Mouse (Mus musculus) neural tube, embryonic 11.5 days (tissue): ENCODE measurements around the gene Gpi1. TPM values are rescaled to one million over a fixed set of nuclear protein-coding genes. Genes with fewer than 3 reads are reported as not detected.
"Not testable (repeated sequence)": the region's sequence is repeated elsewhere in the genome, so short reads cannot be mapped to it uniquely, and the experiment has no call there.

ENCODE experiments used
- ATAC-seq: fragments of 200-750 bp; cut with Nextera tagmentation; 2 replicates; pipeline ENCODE4 v1.8.0; 2017; ENCODE audit warnings: moderate number of reproducible peaks, mild to moderate bottlenecking, moderate TSS enrichment, moderate library complexity; ENCODE audit not compliant: insufficient read depth, low FRiP score, low TSS enrichment
- DNase-seq: peaks from one replicate; pipeline ENCODE4 v3.0.0-alpha.2; 2015; ENCODE audit warnings: low spot score
- H3K27ac ChIP-seq: fragments of 300-500 bp; sonication (generic); 2 replicates; pipeline ENCODE4 v1.5.1; 2014; ENCODE audit warnings: low read depth, mild to moderate bottlenecking, low read length
- H3K27me3 ChIP-seq: fragments of 300-500 bp; sonication (generic); 2 replicates; pipeline ENCODE4 v1.6.1; 2014; ENCODE audit warnings: mild to moderate bottlenecking, low read length, mixed read lengths; ENCODE audit not compliant: control insufficient read depth, insufficient read depth
- H3K36me3 ChIP-seq: fragments of 300-500 bp; sonication (generic); 2 replicates; pipeline ENCODE4 v1.6.1; 2014; ENCODE audit warnings: mild to moderate bottlenecking, low read length, moderate library complexity, mixed read lengths; ENCODE audit not compliant: control insufficient read depth, insufficient read depth
- H3K4me1 ChIP-seq: fragments of 300-500 bp; sonication (generic); 2 replicates; pipeline ENCODE4 v1.6.1; 2014; ENCODE audit warnings: low read length, mixed read lengths; ENCODE audit not compliant: control insufficient read depth, insufficient read depth
- H3K4me2 ChIP-seq: fragments of 300-500 bp; sonication (generic); 2 replicates; pipeline ENCODE4 v1.6.1; 2014; ENCODE audit warnings: low read depth, mild to moderate bottlenecking, moderate library complexity
- H3K4me3 ChIP-seq: fragments of 300-500 bp; sonication (generic); 2 replicates; pipeline ENCODE4 v1.5.1; 2014; ENCODE audit warnings: low read depth, low read length
- H3K9ac ChIP-seq: fragments of 300-500 bp; sonication (generic); 2 replicates; pipeline ENCODE4 v1.6.1; 2014; ENCODE audit warnings: mild to moderate bottlenecking, low read length
- H3K9me3 ChIP-seq: fragments of 300-500 bp; sonication (generic); 2 replicates; pipeline ENCODE4 v1.6.1; 2016; ENCODE audit warnings: low read length; ENCODE audit not compliant: control insufficient read depth
- WGBS: fragments of 180-500 bp; shearing (Covaris S2); extraction: QIAGEN DNeasy Blood & Tissue Kit; methylation state at CpG from one replicate; pipeline ENCODE4 v1.1.7; 2014; 5-methylcytosine and 5-hydroxymethylcytosine counted together
- polyA plus RNA-seq: library from polyadenylated mRNA; unstranded; fragments of >200 nt; fragmentation: Nextera tagmentation; extraction: Ambion mirVana; gene quantifications from 2 replicates; pipeline ENCODE4 v1.2.1, GENCODE M21; 2014

Gene Gpi1
- polyA plus RNA-seq, 1 experiment from 2014 or later: 324 TPM

DNA sequence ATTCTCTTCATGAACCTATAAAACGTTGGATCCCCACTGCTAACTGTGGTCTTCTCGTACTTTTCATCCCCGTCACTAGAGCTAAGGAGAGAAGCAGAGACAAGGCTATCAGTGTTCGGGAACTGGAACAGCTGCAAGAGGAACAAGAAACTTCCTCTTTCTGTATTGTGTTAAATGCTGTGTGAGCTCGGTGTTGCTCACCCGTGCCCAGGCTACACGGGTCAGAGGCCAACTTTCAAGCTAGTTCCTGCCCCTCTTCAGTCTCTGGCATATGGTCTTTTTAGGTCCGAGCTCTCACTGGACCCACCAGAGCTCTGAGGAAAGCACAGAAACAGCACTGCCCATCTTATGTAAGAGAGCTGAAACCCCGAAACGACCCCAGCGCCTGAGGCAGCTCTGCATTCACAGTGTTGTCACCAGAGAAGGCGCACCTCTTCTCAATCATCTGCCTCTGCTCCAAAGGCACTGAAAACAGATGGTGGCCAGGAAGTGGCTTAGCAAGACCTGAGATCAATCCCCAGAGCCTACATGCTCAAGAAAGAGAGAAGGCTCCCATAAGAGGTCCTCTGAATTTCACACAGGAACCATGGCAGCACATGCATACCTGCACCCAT is 40.7 kb downstream of the Gpi1 start:
- Histone ChIP-seq H3K4me1 (no peaks in the 10 kb centered on the region), H3K27me3 (no peaks in the 10 kb centered on the region), H3K4me3 (no peak overlapping the region), H3K9me3 (no peaks in the 10 kb centered on the region), H3K9ac (no peak overlapping the region), H3K36me3 (peaks cover 12% of the 10 kb centered on the region), H3K4me2 (no peak overlapping the region), H3K27ac (no peak overlapping the region)
- ATAC-seq: no peak
- 92% methylated on average over 12 of the region's 12 CpGs for whole genome bisulfite sequencing
- no peak for DNase-seq

DNA sequence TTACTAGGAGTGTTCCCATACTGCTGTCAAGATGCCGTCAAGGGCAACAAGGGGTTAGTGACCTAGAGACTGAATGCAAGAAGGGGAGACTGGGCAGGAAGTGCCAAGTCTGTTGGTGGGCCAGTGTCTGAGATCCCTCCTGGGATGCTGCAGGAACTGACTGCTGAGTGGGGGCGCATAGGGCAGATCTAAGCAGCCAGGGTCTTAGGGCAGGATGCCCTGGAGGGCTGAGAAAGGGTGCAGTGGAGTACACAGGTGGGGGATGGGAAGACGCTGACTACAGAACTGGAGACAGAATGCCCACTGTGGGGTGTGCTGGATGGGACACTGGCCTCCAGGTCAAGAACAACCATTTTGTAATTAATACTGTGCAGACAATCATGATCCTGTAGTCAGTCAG is 46.3 kb downstream of the Gpi1 start:
- Histone ChIP-seq H3K4me2 (no peak overlapping the region), H3K27ac (no peak overlapping the region), H3K36me3 (peaks cover 12% of the 10 kb centered on the region), H3K4me1 (no peaks in the 10 kb centered on the region), H3K9me3 (no peaks in the 10 kb centered on the region; the same call in 1 of the 2 replicates), H3K9ac (no peak overlapping the region), H3K27me3 (no peaks in the 10 kb centered on the region), H3K4me3 (no peak overlapping the region)
- 86% methylated on average over 3 of the region's 3 CpGs for WGBS
- ATAC-seq (no peak), DNase-seq (no peak)

- H3K9ac ChIP-seq: no peak overlapping the region
- no peaks in the 10 kb centered on the region for H3K4me1 ChIP-seq
- H3K36me3 ChIP-seq: peaks cover 12% of the 10 kb centered on the region
- H3K9me3 ChIP-seq: no peaks in the 10 kb centered on the region; the same call in 1 of the 2 replicates
- ATAC-seq (no peak), DNase-seq (no peak)
- H3K27me3 ChIP-seq: no peaks in the 10 kb centered on the region
- no peak overlapping the region for H3K4me3 ChIP-seq
- 87% methylated on average over 13 of the region's 13 CpGs for WGBS
- H3K4me2 ChIP-seq: no peak overlapping the region
- no peak overlapping the region for H3K27ac ChIP-seq
Observed at GRCm38 (mm10) chr7:34183356-34183755, 46.8 kb downstream of the Gpi1 start.

- WGBS: 80% methylated on average over 6 of the region's 6 CpGs
- not testable (repeated sequence) for DNase-seq, H3K4me2 ChIP-seq, H3K27me3 ChIP-seq, H3K36me3 ChIP-seq, H3K27ac ChIP-seq, H3K4me1 ChIP-seq, ATAC-seq, H3K9me3 ChIP-seq, H3K9ac ChIP-seq, H3K4me3 ChIP-seq
Observed at GRCm38 (mm10) chr7:34176241-34176640, 53.9 kb downstream of the Gpi1 start.

GRCm38 (mm10) chr7:34172251-34172650 is 57.9 kb downstream of the Gpi1 start:
- WGBS: 84% methylated on average over 1 of the region's 1 CpGs
- Histone ChIP-seq H3K4me2 (no peak overlapping the region), H3K9me3 (no peaks in the 10 kb centered on the region), H3K27ac (no peak overlapping the region), H3K4me3 (no peak overlapping the region), H3K9ac (no peak overlapping the region), H3K4me1 (no peaks in the 10 kb centered on the region), H3K36me3 (no peaks in the 10 kb centered on the region), H3K27me3 (no peaks in the 10 kb centered on the region)
- ATAC-seq (no peak), DNase-seq (no peak)

DNA sequence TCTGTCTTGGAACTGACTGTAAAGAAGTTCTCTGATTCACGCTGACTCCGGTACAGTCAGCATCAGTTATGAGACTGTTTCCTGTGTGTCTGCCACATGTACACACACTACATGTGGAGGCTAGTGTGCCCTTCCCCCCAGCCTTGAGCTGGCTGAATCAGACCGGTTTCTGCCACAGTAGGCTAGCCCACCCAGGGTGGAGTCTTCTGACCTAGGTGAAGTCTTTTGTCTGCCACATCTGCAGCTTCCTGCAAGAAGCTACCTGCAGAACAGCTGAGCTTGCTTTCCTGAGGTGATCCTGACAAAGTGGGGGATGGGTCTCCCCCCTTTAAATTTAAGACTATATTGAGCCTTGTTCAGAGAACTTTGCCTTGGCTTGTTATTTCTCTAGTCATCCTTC is 60.7 kb downstream of the Gpi1 start, which contains the start of gene Uba2:
Gene Uba2 (minus strand): TSS at position 146 of the 400 bp plus-strand sequence.
- Histone ChIP-seq H3K4me3 (peak within 1 kb of the TSS; percentile 71), H3K9me3 (no peaks in the 10 kb centered on the region), H3K27me3 (no peaks in the 10 kb centered on the region), H3K36me3 (peaks cover 4% of the 10 kb centered on the region; the same call in 1 of the 2 replicates), H3K27ac (peak within 1 kb of the TSS; percentile 81; the same call in 1 of the 2 replicates), H3K4me2 (peak within 1 kb of the TSS; percentile 68), H3K9ac (peak within 1 kb of the TSS; percentile 88), H3K4me1 (0 out of 2 replicates have a peak, but pooled peaks cover 4% of the 10 kb centered on the region)
- no peak for DNase-seq
- ATAC-seq: no peak
- 76% methylated on average over 3 of the region's 3 CpGs for WGBS

GRCm38 (mm10) chr7:34168470-34169251 is 61.5 kb downstream of the Gpi1 start:
- DNase-seq (peak; percentile 94), ATAC-seq (peak; percentile 94)
- peak overlapping the region; percentile 68 for H3K4me2 ChIP-seq
- no peaks in the 10 kb centered on the region for H3K9me3 ChIP-seq
- H3K9ac ChIP-seq: peak overlapping the region; percentile 88
- H3K4me1 ChIP-seq: 0 out of 2 replicates have a peak, but pooled peaks cover 4% of the 10 kb centered on the region
- H3K36me3 ChIP-seq: peaks cover 5% of the 10 kb centered on the region
- 11% methylated on average over 30 of the region's 30 CpGs for WGBS
- H3K27ac ChIP-seq: peak overlapping the region; percentile 81
- peak overlapping the region; percentile 71 for H3K4me3 ChIP-seq
- H3K27me3 ChIP-seq: no peaks in the 10 kb centered on the region

GRCm38 (mm10) chr7:34167766-34168469 is 62.2 kb downstream of the Gpi1 start:
- H3K27me3 ChIP-seq: no peaks in the 10 kb centered on the region
- under 1% methylated on average over 54 of the region's 54 CpGs for WGBS
- peak overlapping the region; percentile 68 for H3K4me2 ChIP-seq
- H3K9me3 ChIP-seq: no peaks in the 10 kb centered on the region
- H3K4me3 ChIP-seq: peak overlapping the region; percentile 71
- peak; percentile 82 for ATAC-seq
- H3K9ac ChIP-seq: peak overlapping the region; percentile 88
- H3K27ac ChIP-seq: peak overlapping the region; percentile 81
- DNase-seq: no peak
- peaks cover 10% of the 10 kb centered on the region for H3K36me3 ChIP-seq
- 0 out of 2 replicates have a peak, but pooled peaks cover 4% of the 10 kb centered on the region for H3K4me1 ChIP-seq
